Mouse (Mus musculus): ENCODE measurements around the gene Scg5. TPM values are rescaled to one million over a fixed set of nuclear protein-coding genes. Genes with fewer than 3 reads are reported as not detected.
A peak's percentile ranks its signal among the peaks of the same experiment; 100 is the strongest.

The Scg5 gene
- polyA plus RNA-seq, 1 experiment from 2014 or later = 49.4 TPM

GRCm38 (mm10) chr2:113841656-113842437 lies 12.9 kb upstream of the Scg5 start:
- ATAC-seq (ENCODE audit: insufficient read depth, low FRiP score, low TSS enrichment) (no peak), DNase-seq (ENCODE audit: low spot score) (no peak)
- WGBS = 89% methylated on average over 4 of the region's 4 CpGs
- Histone ChIP-seq H3K4me2 (ENCODE audit: low read depth) (no peak overlapping the region), H3K27ac (ENCODE audit: low read depth, low read length) (no peak overlapping the region), H3K4me3 (ENCODE audit: low read depth, low read length) (no peak overlapping the region), H3K9ac (ENCODE audit: low read length) (no peak overlapping the region), H3K27me3 (ENCODE audit: control insufficient read depth, insufficient read depth, low read length) (no peaks in the 10 kb centered on the region), H3K9me3 (ENCODE audit: control insufficient read depth, low read length) (no peaks in the 10 kb centered on the region), H3K36me3 (ENCODE audit: control insufficient read depth, insufficient read depth, low read length) (no peaks in the 10 kb centered on the region), H3K4me1 (ENCODE audit: control insufficient read depth, insufficient read depth, low read length) (peaks cover 6% of the 10 kb centered on the region)

- no peak for DNase-seq (ENCODE audit: low spot score)
- Histone ChIP-seq H3K4me2 (ENCODE audit: low read depth) (no peak overlapping the region), H3K27me3 (ENCODE audit: control insufficient read depth, insufficient read depth, low read length) (no peaks in the 10 kb centered on the region), H3K9me3 (ENCODE audit: control insufficient read depth, low read length) (no peaks in the 10 kb centered on the region), H3K27ac (ENCODE audit: low read depth, low read length) (no peak overlapping the region), H3K9ac (ENCODE audit: low read length) (no peak overlapping the region), H3K36me3 (ENCODE audit: control insufficient read depth, insufficient read depth, low read length) (no peaks in the 10 kb centered on the region; the same call in 1 of the 2 replicates), H3K4me3 (ENCODE audit: low read depth, low read length) (no peak overlapping the region), H3K4me1 (ENCODE audit: control insufficient read depth, insufficient read depth, low read length) (no peaks in the 10 kb centered on the region)
- 81% methylated on average over 4 of the region's 4 CpGs for WGBS
- no peak for ATAC-seq (ENCODE audit: insufficient read depth, low FRiP score, low TSS enrichment)
Measured at GRCm38 (mm10) chr2:113839488-113839887, 10.6 kb upstream of the Scg5 start.

GRCm38 (mm10) chr2:113835219-113835618 lies 6.3 kb upstream of the Scg5 start:
- Histone ChIP-seq H3K4me3 (ENCODE audit: low read depth, low read length) (no peak overlapping the region), H3K9ac (ENCODE audit: low read length) (no peak overlapping the region), H3K4me1 (ENCODE audit: control insufficient read depth, insufficient read depth, low read length) (no peaks in the 10 kb centered on the region), H3K27ac (ENCODE audit: low read depth, low read length) (no peak overlapping the region), H3K27me3 (ENCODE audit: control insufficient read depth, insufficient read depth, low read length) (no peaks in the 10 kb centered on the region), H3K4me2 (ENCODE audit: low read depth) (no peak overlapping the region), H3K9me3 (ENCODE audit: control insufficient read depth, low read length) (no peaks in the 10 kb centered on the region), H3K36me3 (ENCODE audit: control insufficient read depth, insufficient read depth, low read length) (peaks cover 2% of the 10 kb centered on the region; the same call in 1 of the 2 replicates)
- WGBS = 86% methylated on average over 3 of the region's 3 CpGs
- ATAC-seq (ENCODE audit: insufficient read depth, low FRiP score, low TSS enrichment) = no peak
- no peak for DNase-seq (ENCODE audit: low spot score)

GRCm38 (mm10) chr2:113828086-113828942 lies 607 bp downstream of the Scg5 start:
- Histone ChIP-seq H3K9ac (ENCODE audit: low read length) (peak overlapping the region; percentile 70), H3K27me3 (ENCODE audit: control insufficient read depth, insufficient read depth, low read length) (no peaks in the 10 kb centered on the region), H3K4me1 (ENCODE audit: control insufficient read depth, insufficient read depth, low read length) (peaks cover 4% of the 10 kb centered on the region), H3K36me3 (ENCODE audit: control insufficient read depth, insufficient read depth, low read length) (0 out of 2 replicates have a peak, but pooled peaks cover 2% of the 10 kb centered on the region), H3K27ac (ENCODE audit: low read depth, low read length) (peak overlapping the region; percentile 79), H3K4me2 (ENCODE audit: low read depth) (peak overlapping the region; percentile 57), H3K9me3 (ENCODE audit: control insufficient read depth, low read length) (no peaks in the 10 kb centered on the region), H3K4me3 (ENCODE audit: low read depth, low read length) (peak overlapping the region; percentile 47)
- DNase-seq (ENCODE audit: low spot score) = no peak
- 10% methylated on average over 17 of the region's 17 CpGs for WGBS
- ATAC-seq (ENCODE audit: insufficient read depth, low FRiP score, low TSS enrichment) = peak; percentile 88

- Histone ChIP-seq H3K4me3 (ENCODE audit: low read depth, low read length) (no peak overlapping the region), H3K9ac (ENCODE audit: low read length) (no peak overlapping the region), H3K27ac (ENCODE audit: low read depth, low read length) (no peak overlapping the region), H3K9me3 (ENCODE audit: control insufficient read depth, low read length) (no peaks in the 10 kb centered on the region), H3K36me3 (ENCODE audit: control insufficient read depth, insufficient read depth, low read length) (no peaks in the 10 kb centered on the region), H3K4me2 (ENCODE audit: low read depth) (no peak overlapping the region), H3K4me1 (ENCODE audit: control insufficient read depth, insufficient read depth, low read length) (peaks cover 4% of the 10 kb centered on the region), H3K27me3 (ENCODE audit: control insufficient read depth, insufficient read depth, low read length) (no peaks in the 10 kb centered on the region)
- peak; percentile 47 for DNase-seq (ENCODE audit: low spot score)
- ATAC-seq (ENCODE audit: insufficient read depth, low FRiP score, low TSS enrichment) = no peak
- WGBS = 0% methylated on average over 2 of the region's 2 CpGs
Measured at GRCm38 (mm10) chr2:113823909-113824308, 5.0 kb downstream of the Scg5 start.

GRCm38 (mm10) chr2:113822367-113822766 lies 6.6 kb downstream of the Scg5 start:
- WGBS = 93% methylated on average over 8 of the region's 8 CpGs
- Histone ChIP-seq H3K36me3 (ENCODE audit: control insufficient read depth, insufficient read depth, low read length) (no peaks in the 10 kb centered on the region), H3K9ac (ENCODE audit: low read length) (no peak overlapping the region)

GRCm38 (mm10) chr2:113821176-113821734 lies 7.7 kb downstream of the Scg5 start:
- Histone ChIP-seq H3K4me1 (ENCODE audit: control insufficient read depth, insufficient read depth, low read length) (no peaks in the 10 kb centered on the region; the same call in 1 of the 2 replicates), H3K4me3 (ENCODE audit: low read depth, low read length) (no peak overlapping the region), H3K27me3 (ENCODE audit: control insufficient read depth, insufficient read depth, low read length) (no peaks in the 10 kb centered on the region), H3K9me3 (ENCODE audit: control insufficient read depth, low read length) (no peaks in the 10 kb centered on the region), H3K27ac (ENCODE audit: low read depth, low read length) (no peak overlapping the region), H3K36me3 (ENCODE audit: control insufficient read depth, insufficient read depth, low read length) (no peaks in the 10 kb centered on the region), H3K9ac (ENCODE audit: low read length) (no peak overlapping the region), H3K4me2 (ENCODE audit: low read depth) (no peak overlapping the region)
- DNase-seq (ENCODE audit: low spot score) = no peak
- no peak for ATAC-seq (ENCODE audit: insufficient read depth, low FRiP score, low TSS enrichment)
- 89% methylated on average over 12 of the region's 12 CpGs for WGBS

More at GRCm38 (mm10) chr2:113822367-113822766, 6.6 kb downstream of the Scg5 start:
- Histone ChIP-seq H3K9me3 (ENCODE audit: control insufficient read depth, low read length) (no peaks in the 10 kb centered on the region), H3K4me3 (ENCODE audit: low read depth, low read length) (no peak overlapping the region), H3K4me1 (ENCODE audit: control insufficient read depth, insufficient read depth, low read length) (peaks cover 2% of the 10 kb centered on the region), H3K27ac (ENCODE audit: low read depth, low read length) (no peak overlapping the region), H3K4me2 (ENCODE audit: low read depth) (no peak overlapping the region), H3K27me3 (ENCODE audit: control insufficient read depth, insufficient read depth, low read length) (no peaks in the 10 kb centered on the region)
- no peak for ATAC-seq (ENCODE audit: insufficient read depth, low FRiP score, low TSS enrichment)
- no peak for DNase-seq (ENCODE audit: low spot score)

GRCm38 (mm10) chr2:113820117-113820516 lies 8.8 kb downstream of the Scg5 start:
- H3K4me2 ChIP-seq (ENCODE audit: low read depth) = no peak overlapping the region
- 94% methylated on average over 15 of the region's 15 CpGs for whole genome bisulfite sequencing
- no peaks in the 10 kb centered on the region for H3K9me3 ChIP-seq (ENCODE audit: control insufficient read depth, low read length)
- H3K9ac ChIP-seq (ENCODE audit: low read length) = no peak overlapping the region
- no peaks in the 10 kb centered on the region for H3K4me1 ChIP-seq (ENCODE audit: control insufficient read depth, insufficient read depth, low read length)
- DNase-seq (ENCODE audit: low spot score) (no peak), ATAC-seq (ENCODE audit: insufficient read depth, low FRiP score, low TSS enrichment) (no peak)
- H3K4me3 ChIP-seq (ENCODE audit: low read depth, low read length) = no peak overlapping the region
- no peak overlapping the region for H3K27ac ChIP-seq (ENCODE audit: low read depth, low read length)
- no peaks in the 10 kb centered on the region for H3K27me3 ChIP-seq (ENCODE audit: control insufficient read depth, insufficient read depth, low read length)
- no peaks in the 10 kb centered on the region for H3K36me3 ChIP-seq (ENCODE audit: control insufficient read depth, insufficient read depth, low read length)

All from neural tube, embryonic 11.5 days (tissue).